Mouse (Mus musculus): ENCODE measurements around the gene Cd7.
"Not testable (repeated sequence)": the region's sequence is repeated elsewhere in the genome, so short reads cannot be mapped to it uniquely, and the experiment has no call there.

The Cd7 gene

DNA sequence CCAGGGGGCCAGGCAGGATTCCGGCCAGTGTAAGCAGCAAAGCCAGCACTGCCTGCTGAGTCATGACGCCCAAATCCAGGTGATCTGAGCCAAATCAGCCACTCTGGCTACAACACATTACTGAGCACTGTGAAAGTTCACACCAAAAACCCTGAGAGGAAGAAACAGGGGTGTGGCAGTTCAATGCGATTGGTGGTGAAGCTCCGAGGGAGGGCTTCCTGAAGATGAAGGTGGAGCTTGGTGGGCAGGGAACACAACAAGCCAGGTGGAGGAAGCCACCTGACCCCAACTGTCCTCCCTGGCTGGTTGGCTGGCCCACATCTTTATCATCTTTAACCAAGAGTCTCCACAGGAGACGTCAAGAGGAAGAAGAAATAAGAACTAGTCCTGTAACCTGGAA, at the start of gene Cd7:
Gene Cd7 (minus strand): TSS at position 117 of the 400 bp plus-strand sequence.
- no peak for DNase-seq (ENCODE audit: low read depth, low spot score)

DNA sequence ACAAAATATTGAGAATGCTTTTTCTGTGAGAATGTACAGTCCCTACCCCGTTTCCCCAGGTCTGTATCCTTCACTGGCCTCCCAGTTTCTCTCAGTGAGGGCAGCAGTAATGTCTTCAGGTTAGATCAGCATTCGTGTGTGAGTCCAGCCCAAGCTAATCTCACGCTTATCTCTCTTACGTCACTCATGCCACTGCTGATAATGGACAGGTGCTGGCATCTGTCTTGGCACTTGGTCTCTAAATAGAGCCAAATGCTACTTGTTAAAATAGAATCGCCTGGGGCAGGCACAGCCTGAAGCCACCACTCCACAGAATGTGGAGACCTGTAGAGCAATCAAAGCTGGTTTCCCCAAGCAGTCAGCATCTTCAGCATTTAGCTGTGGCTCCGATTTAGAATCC, 49.8 kb upstream of the Cd7 start:
- no peak for DNase-seq (ENCODE audit: low read depth, low spot score)

GRCm38 (mm10) chr11:121086296-121086695, 47.1 kb upstream of the Cd7 start:
- no peak for DNase-seq (ENCODE audit: low read depth, low spot score)

- DNase-seq (ENCODE audit: low read depth, low spot score): no peak
Observed at GRCm38 (mm10) chr11:121085181-121085580, 46.0 kb upstream of the Cd7 start.

GRCm38 (mm10) chr11:121082857-121083500, 43.8 kb upstream of the Cd7 start:
- DNase-seq (ENCODE audit: low read depth, low spot score): peak; percentile 79

DNA sequence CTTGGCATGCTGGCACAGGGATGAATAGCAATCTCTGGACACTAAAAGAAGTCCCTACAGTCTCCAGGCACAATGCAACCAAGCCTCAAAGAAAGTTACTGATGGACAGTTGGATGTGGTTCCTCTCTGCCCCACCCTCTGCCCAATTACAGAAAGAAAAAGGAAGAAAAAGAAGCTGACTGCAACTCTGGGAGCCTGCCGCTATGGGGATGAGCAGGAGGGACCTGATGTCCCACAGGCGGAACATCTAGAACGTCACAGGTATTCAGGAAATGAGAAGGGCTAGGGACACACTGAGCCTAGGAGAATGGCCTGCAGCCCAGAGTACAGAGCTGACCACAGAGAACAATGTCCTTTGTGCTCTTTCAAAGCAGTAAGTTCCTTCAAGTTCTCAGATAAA, 43.0 kb upstream of the Cd7 start:
- no peak for DNase-seq (ENCODE audit: low read depth, low spot score)

DNA sequence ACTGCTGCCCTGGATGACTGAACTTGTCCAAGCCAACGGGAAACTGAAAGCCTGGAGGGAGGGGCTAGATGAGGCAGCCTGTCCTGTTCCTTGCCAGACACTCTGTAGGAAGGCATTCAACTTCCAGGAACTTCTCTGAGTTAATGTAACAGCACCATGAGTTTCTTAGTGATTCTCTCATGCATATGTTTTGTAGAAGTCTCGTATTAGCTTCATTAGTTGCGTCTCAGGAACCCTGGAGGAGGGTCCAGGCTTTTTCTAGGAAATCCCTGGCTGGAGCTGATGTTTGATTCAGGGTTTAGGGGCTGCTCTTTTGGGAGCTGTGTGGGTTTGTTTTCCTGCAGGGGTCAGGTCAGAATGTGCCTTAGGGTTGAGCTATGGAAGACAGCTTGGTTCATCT, 41.9 kb upstream of the Cd7 start, which contains the start of gene Sectm1a:
Gene Sectm1a (minus strand): TSS at position 101 of the 400 bp plus-strand sequence.
- DNase-seq (ENCODE audit: low read depth, low spot score): no peak

GRCm38 (mm10) chr11:121080330-121080729, 41.1 kb upstream of the Cd7 start:
- DNase-seq (ENCODE audit: low read depth, low spot score): no peak

DNA sequence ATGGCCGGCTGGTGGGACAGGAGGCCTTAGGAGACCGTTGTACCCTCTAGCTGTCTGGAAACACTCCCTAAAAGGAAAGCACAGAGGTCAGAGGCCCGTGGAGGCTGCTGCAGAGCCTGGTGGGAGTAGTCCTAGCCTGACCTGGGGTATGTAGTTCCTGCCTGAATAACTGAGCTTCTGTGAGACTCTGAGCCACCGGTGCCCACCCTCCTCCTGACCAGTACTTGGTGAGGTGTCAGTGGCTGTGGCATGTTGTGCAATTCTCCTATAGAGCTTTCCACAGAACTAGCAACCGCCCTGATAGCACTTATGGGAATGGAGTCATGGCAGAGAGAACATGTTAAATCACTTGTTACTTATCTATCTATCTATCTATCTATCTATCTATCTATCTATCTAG, 36.4 kb upstream of the Cd7 start:
- no peak for DNase-seq (ENCODE audit: low read depth, low spot score)

DNA sequence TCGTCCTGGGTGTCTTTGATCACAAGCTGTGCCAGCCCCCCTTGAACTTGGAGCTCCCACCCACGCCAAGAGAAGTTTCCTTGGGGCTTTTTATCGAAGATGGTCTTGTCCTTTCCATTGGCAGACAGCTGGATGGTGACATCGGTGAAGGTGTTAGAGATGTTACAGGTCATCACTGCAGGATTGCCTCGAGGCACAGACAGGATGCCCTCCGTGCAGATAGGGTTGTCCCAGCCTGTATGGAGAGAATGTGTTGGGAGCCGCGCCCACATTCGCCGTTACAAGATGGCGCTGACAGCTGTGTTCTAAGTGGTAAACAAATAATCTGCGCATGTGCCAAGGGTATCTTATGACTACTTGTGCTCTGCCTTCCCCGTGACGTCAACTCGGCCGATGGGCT, 30.4 kb upstream of the Cd7 start:
- not testable (repeated sequence) for DNase-seq (ENCODE audit: low read depth, low spot score)

DNA sequence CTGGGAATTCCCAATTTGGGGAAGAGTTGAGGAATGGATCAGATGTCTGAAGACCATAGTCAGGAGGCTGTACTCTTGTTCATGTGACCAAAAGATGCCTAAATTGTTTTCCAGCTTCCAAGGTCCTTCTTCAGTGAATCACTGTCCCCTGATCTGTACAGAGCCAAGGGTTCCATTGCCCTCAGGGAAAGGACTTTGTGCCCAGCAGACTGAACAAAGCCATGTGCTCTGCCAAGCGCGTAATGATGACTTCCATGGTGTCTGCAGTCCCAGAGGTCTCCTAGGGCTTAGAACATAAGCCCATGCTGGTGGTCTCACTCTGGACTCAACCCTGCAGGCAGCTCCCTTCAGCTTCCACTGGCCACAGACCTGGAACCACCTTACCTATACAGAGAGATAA, 28.7 kb upstream of the Cd7 start:
- no peak for DNase-seq (ENCODE audit: low read depth, low spot score)

DNA sequence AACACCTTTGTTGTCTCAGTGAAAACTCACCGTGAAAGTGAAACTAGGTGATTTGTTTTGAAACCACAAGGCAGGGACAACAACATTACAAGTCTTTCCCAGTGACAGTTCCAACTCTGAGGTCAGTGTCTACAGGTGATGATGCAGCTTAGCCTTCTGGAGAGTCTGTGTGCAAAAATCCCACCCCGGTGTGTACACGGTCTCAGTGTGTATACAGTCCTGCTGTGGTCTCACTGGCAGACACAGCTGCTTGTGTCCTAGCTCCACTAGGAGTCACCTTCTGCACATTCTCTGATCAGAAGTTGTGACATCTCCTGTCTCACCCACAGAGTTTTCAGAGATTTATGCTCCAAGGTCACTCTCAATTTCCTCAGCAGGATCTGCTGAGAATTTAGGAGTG, 25.0 kb upstream of the Cd7 start:
- DNase-seq (ENCODE audit: low read depth, low spot score): peak; percentile 58

DNA sequence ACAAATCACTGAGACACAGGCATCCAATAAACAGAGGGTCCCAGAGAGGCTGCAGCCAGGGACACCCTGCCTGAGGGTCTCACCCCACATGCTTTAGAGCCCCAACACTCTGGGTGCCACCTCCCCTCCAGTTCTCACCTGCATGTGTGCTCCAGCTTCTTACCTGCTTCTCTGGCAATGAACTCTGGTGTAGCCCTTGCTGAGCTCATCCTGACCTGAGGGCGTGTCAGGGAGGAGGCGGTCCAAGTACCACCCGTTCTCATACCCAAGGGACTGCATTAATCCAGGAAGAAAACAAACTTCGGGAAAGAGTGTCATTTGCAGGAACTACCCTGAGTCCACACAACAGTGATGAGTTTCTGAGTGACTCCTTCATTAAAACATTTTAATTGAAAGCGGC, 24.2 kb upstream of the Cd7 start, which contains the start of gene Sectm1b:
Gene Sectm1b (minus strand): TSS at position 191 of the 400 bp plus-strand sequence.
- DNase-seq (ENCODE audit: low read depth, low spot score): no peak

- no peak for DNase-seq (ENCODE audit: low read depth, low spot score)
Observed at GRCm38 (mm10) chr11:121061615-121062014, 22.4 kb upstream of the Cd7 start.

DNA sequence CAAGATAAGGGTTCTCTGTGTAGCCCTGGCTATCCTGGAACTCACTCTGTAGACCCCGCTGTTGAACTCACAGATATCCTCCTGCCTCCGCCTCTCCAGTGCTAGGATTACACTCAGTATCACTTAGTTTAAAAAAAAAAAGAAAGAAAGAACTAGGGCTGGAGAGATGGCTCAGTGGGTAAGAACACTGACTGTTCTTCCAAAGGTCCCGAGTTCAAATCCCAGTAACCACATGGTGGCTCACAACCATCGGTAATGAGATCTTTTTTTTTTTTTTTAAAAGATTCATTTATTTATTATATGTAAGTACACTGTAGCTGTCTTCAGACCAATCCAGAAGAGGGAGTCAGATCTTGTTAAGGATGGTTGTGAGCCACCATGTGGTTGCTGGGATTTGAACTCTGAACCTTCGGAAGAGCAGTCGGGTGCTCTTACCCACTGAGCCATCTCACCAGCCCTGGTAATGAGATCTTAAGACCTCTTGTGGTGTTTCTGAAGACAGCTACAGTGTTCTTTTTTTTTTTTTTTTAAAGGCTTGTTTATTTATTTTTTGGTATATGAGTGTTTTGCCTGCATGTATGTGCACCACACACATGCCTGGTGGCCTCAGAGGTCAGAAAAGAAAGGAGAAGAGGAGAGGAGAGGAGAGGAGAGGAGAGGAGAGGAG, 21.3 kb upstream of the Cd7 start:
- not testable (repeated sequence) for DNase-seq (ENCODE audit: low read depth, low spot score)

GRCm38 (mm10) chr11:121059471-121059870, 20.3 kb upstream of the Cd7 start:
- DNase-seq (ENCODE audit: low read depth, low spot score): no peak

DNA sequence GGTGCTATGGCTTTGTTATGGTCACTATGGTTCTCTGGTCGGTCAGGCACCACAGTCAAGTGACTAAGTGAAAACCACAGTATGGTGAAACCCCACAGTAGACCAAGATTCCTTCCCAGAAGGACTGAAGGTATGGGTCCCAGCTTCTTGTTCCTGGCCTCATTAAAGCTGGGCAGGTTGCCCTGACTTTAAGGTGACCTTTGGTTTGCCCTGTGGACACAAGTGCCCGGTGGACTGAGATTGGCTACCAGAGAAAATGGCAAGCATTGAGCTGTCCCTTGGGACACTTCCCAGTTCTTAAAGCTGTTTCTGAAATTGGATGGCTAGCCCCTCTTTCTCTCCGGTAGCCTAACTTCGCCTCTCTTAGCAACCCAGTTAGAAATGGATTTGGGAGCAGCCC, 19.7 kb upstream of the Cd7 start:
- no peak for DNase-seq (ENCODE audit: low read depth, low spot score)

GRCm38 (mm10) chr11:121058122-121058521, 18.9 kb upstream of the Cd7 start:
- no peak for DNase-seq (ENCODE audit: low read depth, low spot score)

DNA sequence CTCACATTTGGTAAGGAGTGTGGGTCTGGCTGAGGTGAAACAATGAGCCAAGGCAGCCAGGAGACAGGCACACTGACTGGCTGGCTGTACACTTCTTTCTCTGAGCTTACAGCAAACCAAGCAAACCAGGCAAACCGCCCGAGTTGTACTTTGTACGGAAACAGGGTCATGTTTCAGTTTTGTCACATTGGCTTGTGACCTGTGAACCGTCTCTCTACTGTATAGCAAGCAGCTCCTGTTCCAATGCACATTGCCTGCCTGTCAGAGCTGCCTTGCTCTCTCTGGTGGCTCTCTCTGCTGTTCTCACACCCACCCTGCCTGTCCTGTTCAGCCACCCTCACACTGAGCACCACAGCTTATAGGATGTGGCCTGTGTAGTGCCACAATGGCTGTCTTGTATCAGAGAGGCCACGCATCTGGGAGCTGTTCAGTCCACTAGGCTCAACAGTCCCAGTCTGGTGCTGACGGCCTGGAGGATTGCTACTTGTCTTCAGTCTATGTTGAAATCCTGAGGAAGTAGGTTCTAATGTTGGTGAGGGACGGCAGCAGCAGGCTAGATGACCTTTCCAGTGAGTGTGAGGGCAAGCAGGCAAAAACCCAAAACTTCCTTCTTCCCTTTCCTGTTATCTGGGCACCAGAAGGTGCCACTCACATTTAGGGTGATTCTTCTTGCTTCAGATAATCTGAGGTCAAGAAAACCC, 17.5 kb upstream of the Cd7 start:
- DNase-seq (ENCODE audit: low read depth, low spot score): no peak

GRCm38 (mm10) chr11:121053536-121053935, 14.3 kb upstream of the Cd7 start:
- peak; percentile 75 for DNase-seq (ENCODE audit: low read depth, low spot score)

DNA sequence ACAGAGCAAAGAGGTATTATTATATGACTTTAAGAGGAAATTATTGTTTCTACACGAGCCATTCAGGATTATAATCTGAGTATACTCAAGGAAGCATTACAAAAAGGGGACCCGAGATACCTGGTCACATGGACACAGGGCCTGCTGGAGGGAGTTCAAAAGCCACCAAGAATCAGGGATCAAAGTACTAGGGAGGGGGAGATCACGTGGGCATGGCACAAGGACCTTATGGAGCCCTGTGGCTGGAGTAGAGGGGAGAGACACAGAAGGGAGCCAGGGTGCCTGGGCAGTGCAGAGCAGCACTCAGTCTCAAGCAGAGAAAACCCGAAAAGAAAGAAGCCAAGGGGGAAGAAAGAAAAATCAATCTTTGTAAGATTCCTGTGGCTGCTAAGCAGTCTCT, 13.2 kb upstream of the Cd7 start:
- DNase-seq (ENCODE audit: low read depth, low spot score): no peak

DNA sequence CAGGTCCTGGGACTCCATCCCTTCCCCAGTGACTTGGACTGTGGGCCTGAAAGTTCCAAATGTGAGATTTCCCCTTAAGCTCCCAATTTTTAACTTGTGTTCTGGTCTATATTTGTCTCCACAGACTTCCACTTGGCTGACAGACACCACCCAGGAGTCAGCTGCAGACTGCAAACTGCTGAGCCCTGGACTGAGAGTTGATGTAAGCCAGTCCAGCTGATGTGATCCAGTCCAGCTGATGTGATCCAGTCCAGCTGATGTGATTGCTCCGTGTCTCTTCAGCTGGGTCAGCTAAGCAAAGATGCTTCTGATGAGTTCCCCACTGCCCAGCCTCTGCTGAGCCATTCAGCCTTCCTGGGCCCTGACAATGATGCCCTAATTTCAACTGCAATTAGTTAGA, 12.6 kb upstream of the Cd7 start:
- DNase-seq (ENCODE audit: low read depth, low spot score): no peak

DNA sequence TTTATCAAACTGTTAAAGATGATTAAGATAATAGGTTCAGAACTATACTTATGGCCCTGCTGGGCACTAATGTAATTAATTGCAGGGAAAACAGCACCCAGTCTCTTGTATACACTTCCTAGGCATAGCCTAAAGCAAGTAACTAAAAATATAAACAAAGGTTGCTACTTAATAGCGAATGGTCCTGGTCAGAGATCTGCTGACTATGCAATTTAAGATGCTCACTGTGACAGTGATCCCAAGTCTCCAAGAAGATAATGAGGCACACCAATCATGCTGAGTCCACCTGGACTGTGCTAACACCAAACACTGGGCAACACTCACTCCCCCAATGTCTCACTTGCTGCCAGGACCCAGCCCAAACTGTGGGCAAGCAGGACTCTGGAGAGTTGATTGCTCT, 10.6 kb upstream of the Cd7 start:
- no peak for DNase-seq (ENCODE audit: low read depth, low spot score)
